Mouse (Mus musculus): Measurements from ENCODE around the gene Limk1. TPM values are rescaled to one million over a fixed set of nuclear protein-coding genes. Genes with fewer than 3 reads are reported as not detected.
A peak's percentile ranks its signal among the peaks of the same experiment; 100 is the strongest.
"Not testable (repeated sequence)": the region's sequence is repeated elsewhere in the genome, so short reads cannot be mapped to it uniquely, and the experiment has no call there.

Gene Limk1
- polyA plus RNA-seq, 1 experiment from 2014 or later, result 1.8 TPM

DNA sequence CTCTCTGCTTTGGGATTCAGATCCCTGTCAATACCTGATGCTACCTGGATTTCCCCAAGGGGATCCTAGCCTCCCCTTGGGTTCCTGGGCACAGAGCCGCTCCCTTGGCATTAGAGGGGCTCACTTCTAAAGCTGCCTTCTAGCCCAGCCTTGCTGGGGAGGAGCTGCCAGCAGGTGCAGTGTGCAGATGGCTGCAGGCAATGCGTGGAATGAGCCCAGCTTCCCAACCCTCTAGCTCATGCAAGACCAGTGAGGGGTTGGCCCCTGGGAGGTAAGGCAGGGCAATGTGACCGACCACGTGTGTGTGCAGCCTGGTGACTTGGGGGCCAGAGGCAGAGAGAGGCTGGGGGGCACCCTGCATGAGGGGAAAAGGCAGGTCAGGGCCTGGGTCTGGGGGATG is 31.7 kb downstream of the Limk1 start:
- H3K9ac ChIP-seq (ENCODE audit: low read depth, low read length), result no peak overlapping the region
- H3K27ac ChIP-seq (ENCODE audit: low read depth, low read length), result no peak overlapping the region
- H3K4me2 ChIP-seq (replicated peaks; ENCODE audit: low read depth), result no peak overlapping the region
- 87% methylated on average over 4 of the region's 4 CpGs for whole genome bisulfite sequencing
- H3K36me3 ChIP-seq (ENCODE audit: control insufficient read depth, insufficient read depth), result no peaks in the 10 kb centered on the region
- no peak overlapping the region for H3K4me3 ChIP-seq (ENCODE audit: low read depth, low read length)
- TF ChIP-seq CTCF (IDR thresholded peaks at IDR 0.05; ENCODE audit: low read depth), result no peak
- no peak for ATAC-seq
- no peaks in the 10 kb centered on the region for H3K27me3 ChIP-seq (replicated peaks; ENCODE audit: control insufficient read depth, insufficient read depth, low read length)
- no peaks in the 10 kb centered on the region for H3K4me1 ChIP-seq (replicated peaks; ENCODE audit: control insufficient read depth, insufficient read depth, low read length)
- H3K9me3 ChIP-seq (ENCODE audit: control insufficient read depth), result no peaks in the 10 kb centered on the region

DNA sequence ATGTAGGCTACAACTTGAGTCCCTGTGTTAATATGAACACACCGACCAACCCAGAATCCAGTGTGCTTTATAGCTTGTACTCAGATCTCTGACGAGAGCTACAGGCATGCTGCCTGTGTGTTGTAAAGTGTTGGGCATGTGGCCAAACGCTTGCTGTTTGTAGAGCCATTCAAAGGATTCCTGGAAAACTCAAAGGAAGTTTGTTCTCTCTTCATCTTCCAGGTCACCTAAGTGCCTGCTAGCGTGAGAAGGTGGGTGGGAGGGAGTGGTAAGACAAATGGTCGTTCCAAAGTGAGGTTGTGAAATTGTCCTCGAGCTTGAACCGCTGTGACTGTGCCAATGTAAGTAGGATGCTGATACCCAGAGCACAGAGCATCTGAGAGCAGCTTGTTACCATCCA is 36.4 kb downstream of the Limk1 start:
- H3K9me3 ChIP-seq (ENCODE audit: control insufficient read depth), result no peaks in the 10 kb centered on the region
- H3K27ac ChIP-seq (ENCODE audit: low read depth, low read length), result no peak overlapping the region
- no peak for ATAC-seq
- H3K4me2 ChIP-seq (replicated peaks; ENCODE audit: low read depth), result no peak overlapping the region
- H3K27me3 ChIP-seq (replicated peaks; ENCODE audit: control insufficient read depth, insufficient read depth, low read length), result no peaks in the 10 kb centered on the region
- WGBS, result 30% methylated on average over 7 of the region's 7 CpGs
- no peaks in the 10 kb centered on the region for H3K36me3 ChIP-seq (ENCODE audit: control insufficient read depth, insufficient read depth)
- no peak overlapping the region for H3K4me3 ChIP-seq (ENCODE audit: low read depth, low read length)
- H3K4me1 ChIP-seq (replicated peaks; ENCODE audit: control insufficient read depth, insufficient read depth, low read length), result no peaks in the 10 kb centered on the region
- TF ChIP-seq CTCF (IDR thresholded peaks at IDR 0.05; ENCODE audit: low read depth), result no peak
- H3K9ac ChIP-seq (ENCODE audit: low read depth, low read length), result no peak overlapping the region

DNA sequence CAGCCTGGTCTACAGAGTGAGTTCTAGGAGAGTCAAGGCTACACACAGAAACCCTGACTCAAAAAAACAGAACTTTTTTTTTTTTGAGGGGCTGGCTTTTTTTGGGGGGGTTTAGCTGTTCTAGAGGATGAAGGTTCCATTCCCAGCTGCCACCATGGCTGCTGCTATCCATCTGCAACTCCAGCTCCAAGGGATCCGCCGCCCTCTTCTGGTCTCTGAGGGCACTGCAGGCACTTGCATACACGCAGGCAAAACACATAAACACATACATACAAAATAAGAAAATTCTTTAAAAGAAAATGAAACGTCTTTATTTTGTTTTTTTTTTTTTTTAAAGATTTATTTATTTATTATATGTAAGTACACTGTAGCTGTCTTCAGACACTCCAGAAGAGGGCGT is 37.5 kb downstream of the Limk1 start:
- Histone ChIP-seq H3K4me3 (ENCODE audit: low read depth, low read length) (no peak overlapping the region), H3K36me3 (ENCODE audit: control insufficient read depth, insufficient read depth) (no peaks in the 10 kb centered on the region), H3K9me3 (ENCODE audit: control insufficient read depth) (no peaks in the 10 kb centered on the region), H3K4me2 (replicated peaks; ENCODE audit: low read depth) (no peak overlapping the region), H3K4me1 (replicated peaks; ENCODE audit: control insufficient read depth, insufficient read depth, low read length) (no peaks in the 10 kb centered on the region), H3K27me3 (replicated peaks; ENCODE audit: control insufficient read depth, insufficient read depth, low read length) (no peaks in the 10 kb centered on the region), H3K27ac (ENCODE audit: low read depth, low read length) (no peak overlapping the region), H3K9ac (ENCODE audit: low read depth, low read length) (no peak overlapping the region)
- whole genome bisulfite sequencing, result 45% methylated on average over 4 of the region's 5 CpGs
- no peak for ATAC-seq
- peak; percentile 72 for TF ChIP-seq CTCF (IDR thresholded peaks at IDR 0.05; ENCODE audit: low read depth)

DNA sequence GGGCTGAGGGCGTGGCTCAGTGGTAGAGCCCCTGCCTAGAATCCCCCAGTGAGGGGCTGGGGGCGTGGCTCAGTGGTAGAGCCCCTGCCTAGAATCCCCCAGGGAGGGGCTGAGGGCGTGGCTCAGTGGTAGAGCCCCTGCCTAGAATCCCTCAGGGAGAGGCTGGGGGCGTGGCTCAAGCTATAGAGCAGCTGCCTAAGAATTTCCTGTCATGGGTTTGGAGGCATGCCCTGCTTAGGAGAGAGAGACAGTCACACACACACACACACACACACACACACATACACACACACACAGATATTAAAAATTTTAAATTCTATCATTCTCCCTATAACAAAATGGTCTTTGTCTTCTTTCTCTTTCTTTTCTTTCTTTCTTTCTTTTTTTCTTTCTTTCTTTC is 39.4 kb downstream of the Limk1 start:
- not testable (repeated sequence) for H3K9me3 ChIP-seq (ENCODE audit: control insufficient read depth); H3K4me3 ChIP-seq (ENCODE audit: low read depth, low read length); H3K27ac ChIP-seq (ENCODE audit: low read depth, low read length); H3K4me2 ChIP-seq (replicated peaks; ENCODE audit: low read depth); H3K36me3 ChIP-seq (ENCODE audit: control insufficient read depth, insufficient read depth); H3K4me1 ChIP-seq (replicated peaks; ENCODE audit: control insufficient read depth, insufficient read depth, low read length); ATAC-seq; H3K9ac ChIP-seq (ENCODE audit: low read depth, low read length); H3K27me3 ChIP-seq (replicated peaks; ENCODE audit: control insufficient read depth, insufficient read depth, low read length)
- 83% methylated on average over 3 of the region's 4 CpGs for WGBS

DNA sequence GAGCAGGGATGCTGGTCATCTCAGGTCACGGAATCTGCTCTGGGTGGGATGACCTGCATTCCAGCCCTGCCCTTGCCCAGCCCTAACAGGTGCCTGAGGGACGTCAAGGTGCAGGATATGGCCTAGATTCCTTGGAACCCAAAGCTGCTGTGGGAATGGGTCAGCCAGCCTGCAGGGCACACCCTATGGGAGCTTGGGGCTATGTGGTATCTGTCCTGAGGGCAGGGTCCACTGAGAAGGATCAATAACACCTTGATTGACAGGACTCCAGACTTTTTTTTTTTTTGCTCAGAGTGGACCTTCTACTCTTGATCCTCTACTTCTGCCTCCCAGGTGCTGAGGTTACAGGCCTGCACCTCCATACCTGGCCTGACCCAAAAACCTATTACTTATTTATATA is 41.0 kb downstream of the Limk1 start:
- ATAC-seq, result peak; percentile 64
- Histone ChIP-seq H3K9ac (ENCODE audit: low read depth, low read length) (no peak overlapping the region), H3K27me3 (replicated peaks; ENCODE audit: control insufficient read depth, insufficient read depth, low read length) (no peaks in the 10 kb centered on the region), H3K27ac (ENCODE audit: low read depth, low read length) (no peak overlapping the region), H3K9me3 (ENCODE audit: control insufficient read depth) (no peaks in the 10 kb centered on the region), H3K36me3 (ENCODE audit: control insufficient read depth, insufficient read depth) (no peaks in the 10 kb centered on the region), H3K4me1 (replicated peaks; ENCODE audit: control insufficient read depth, insufficient read depth, low read length) (no peaks in the 10 kb centered on the region), H3K4me3 (ENCODE audit: low read depth, low read length) (no peak overlapping the region), H3K4me2 (replicated peaks; ENCODE audit: low read depth) (no peak overlapping the region)
- no peak for TF ChIP-seq CTCF (IDR thresholded peaks at IDR 0.05; ENCODE audit: low read depth)
- 48% methylated on average over 2 of the region's 2 CpGs for WGBS

DNA sequence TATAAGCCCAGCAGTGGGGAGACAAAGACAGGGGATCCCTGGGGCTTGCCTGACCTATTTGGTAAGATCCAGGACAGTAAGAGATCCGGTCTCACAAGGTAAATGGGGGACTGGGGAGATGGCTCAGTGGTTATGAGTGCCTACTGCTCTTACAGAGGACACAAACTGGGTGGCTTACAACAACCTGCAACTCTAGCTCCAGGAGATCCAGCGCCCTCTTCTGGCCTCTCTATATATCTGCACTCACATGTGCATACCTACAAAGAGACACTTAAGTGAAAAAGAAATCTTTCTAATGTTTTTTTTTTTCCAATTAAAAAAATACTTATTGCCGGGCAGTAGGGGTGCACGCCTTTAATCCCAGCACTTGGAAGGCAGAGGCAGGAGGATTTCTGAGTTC is 41.9 kb downstream of the Limk1 start:
- Histone ChIP-seq H3K36me3 (ENCODE audit: control insufficient read depth, insufficient read depth) (no peaks in the 10 kb centered on the region), H3K4me2 (replicated peaks; ENCODE audit: low read depth) (no peak overlapping the region), H3K9ac (ENCODE audit: low read depth, low read length) (no peak overlapping the region), H3K4me3 (ENCODE audit: low read depth, low read length) (no peak overlapping the region), H3K4me1 (replicated peaks; ENCODE audit: control insufficient read depth, insufficient read depth, low read length) (no peaks in the 10 kb centered on the region), H3K27ac (ENCODE audit: low read depth, low read length) (no peak overlapping the region), H3K9me3 (ENCODE audit: control insufficient read depth) (no peaks in the 10 kb centered on the region), H3K27me3 (replicated peaks; ENCODE audit: control insufficient read depth, insufficient read depth, low read length) (no peaks in the 10 kb centered on the region)
- 80% methylated on average over 4 of the region's 4 CpGs for WGBS
- no peak for ATAC-seq
- no peak for TF ChIP-seq CTCF (IDR thresholded peaks at IDR 0.05; ENCODE audit: low read depth)

DNA sequence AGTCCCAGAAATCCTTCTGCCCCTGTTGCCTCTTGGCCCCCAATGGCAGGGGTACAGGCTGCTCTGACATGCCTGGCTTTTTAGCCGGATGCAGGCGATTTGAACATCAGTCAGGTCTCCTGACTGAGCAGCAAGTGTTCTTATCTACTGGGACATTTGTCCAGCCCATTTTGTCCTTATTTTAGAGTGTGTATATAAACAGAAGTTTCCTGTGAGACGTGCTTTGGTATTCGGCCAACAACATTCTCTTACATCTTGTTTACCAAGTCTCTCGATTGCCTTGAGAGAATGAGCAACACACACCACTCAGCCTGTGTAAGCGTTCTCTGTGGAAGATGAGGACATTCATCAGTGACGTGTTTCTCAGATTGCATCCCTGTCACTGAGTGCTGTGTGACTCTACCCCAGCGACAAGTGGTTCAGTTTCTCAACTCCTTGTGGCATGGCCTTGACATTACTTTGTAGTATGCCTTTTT is 43.7 kb downstream of the Limk1 start:
- Histone ChIP-seq H3K9me3 (ENCODE audit: control insufficient read depth) (no peaks in the 10 kb centered on the region), H3K4me1 (replicated peaks; ENCODE audit: control insufficient read depth, insufficient read depth, low read length) (no peaks in the 10 kb centered on the region), H3K36me3 (ENCODE audit: control insufficient read depth, insufficient read depth) (no peaks in the 10 kb centered on the region), H3K27me3 (replicated peaks; ENCODE audit: control insufficient read depth, insufficient read depth, low read length) (no peaks in the 10 kb centered on the region), H3K27ac (ENCODE audit: low read depth, low read length) (peak overlapping the region; percentile 60; the same call in 1 of the 2 replicates), H3K4me2 (replicated peaks; ENCODE audit: low read depth) (no peak overlapping the region), H3K9ac (ENCODE audit: low read depth, low read length) (no peak overlapping the region), H3K4me3 (ENCODE audit: low read depth, low read length) (no peak overlapping the region)
- no peak for TF ChIP-seq CTCF (IDR thresholded peaks at IDR 0.05; ENCODE audit: low read depth)
- 30% methylated on average over 8 of the region's 8 CpGs for WGBS
- no peak for ATAC-seq
